Comparison of ENCODE assay signal across 9 mouse cellular contexts in genomic region chr4:43925779-43926178, GRCm38 (mm10). TPM values are rescaled to one million over a fixed set of nuclear protein-coding genes. Genes with fewer than 3 reads are reported as not detected.
DNase-seq lines count a peak whose midpoint lies in the region; ATAC-seq and TF ChIP-seq lines count a peak whose summit lies in the region.
"Had no signal": no experiment of that assay in that cellular context is flagged by ENCODE, and none has a peak within 500 bp of the region (broad histone marks: within the 10 kb centered on the region; RNA-seq: fewer than 3 reads in every experiment).

No protein-coding gene starts in this region.

- peak; percentile 61 for ATAC-seq in cerebellum, adult (ENCODE audit: insufficient number of reproducible peaks, low FRiP score, low TSS enrichment)
- peak; percentile 71 for ATAC-seq in forebrain, embryonic 14.5 days

- peak; percentile 84 to 96 (median 95) for TF ChIP-seq CTCF in MEL (IDR thresholded peaks at IDR 0.05 in 2 of 3, conservative IDR thresholded peaks at IDR 0.05 in 1 of 3; ENCODE audit: control insufficient read depth in 1 of 3, insufficient read depth in 1 of 3, low read depth in 2 of 3, low read length in 3 of 3, poor library complexity in 1 of 3, severe bottlenecking in 1 of 3)
- peak; percentile 82 for TF ChIP-seq CTCF in lung, adult 2 months (IDR thresholded peaks at IDR 0.05; ENCODE audit: insufficient read depth, low read length)

- no peaks in the 10 kb centered on the region for H3K9me3 ChIP-seq in MEL (replicated peaks; ENCODE audit: insufficient read depth, low read length)
- no peaks in the 10 kb centered on the region for H3K9me3 ChIP-seq in forebrain, embryonic 14.5 days (replicated peaks; ENCODE audit: control insufficient read depth, low read length)

- 10% methylated on average over 3 of the region's 3 CpGs for WGBS in forebrain, embryonic 14.5 days
- WGBS in lung, adult 2 months: 6% methylated on average over 3 of the region's 3 CpGs

- no peak overlapping the region for H3K27ac ChIP-seq in MEL (ENCODE audit: control insufficient read depth, low read depth, low read length)
- no peak overlapping the region for H3K27ac ChIP-seq in forebrain, embryonic 14.5 days (ENCODE audit: low read depth, low read length)

- H3K4me2 ChIP-seq in forebrain, embryonic 14.5 days (ENCODE audit: low read length): no peak overlapping the region

- H3K27me3 ChIP-seq in MEL (ENCODE audit: control insufficient read depth in 1 of 2, insufficient read depth in 2 of 2, low read length in 2 of 2): no peaks in the 10 kb centered on the region
- H3K27me3 ChIP-seq in forebrain, embryonic 14.5 days (replicated peaks; ENCODE audit: control insufficient read depth, insufficient read depth, low read length): no peaks in the 10 kb centered on the region

- no peak overlapping the region for H3K4me3 ChIP-seq in MEL (ENCODE audit: control insufficient read depth in 1 of 2, insufficient read depth in 1 of 2, low read depth in 2 of 2, low read length in 2 of 2)
- H3K4me3 ChIP-seq in forebrain, embryonic 14.5 days (ENCODE audit: low read depth, low read length): no peak overlapping the region
- H3K4me3 ChIP-seq in lung, adult 2 months (replicated peaks; ENCODE audit: extremely low read depth, low read depth, low read length): no peak overlapping the region
- H3K4me3 ChIP-seq: myocyte had no signal

- TF ChIP-seq RAD21 in MEL (IDR thresholded peaks at IDR 0.05; ENCODE audit: low read depth, low read length): peak; percentile 91

- peaks cover 0 to 7% of the 10 kb centered on the region in 2 experiments; a peak in 1 of 4 replicates for H3K36me3 ChIP-seq in MEL (ENCODE audit: control insufficient read depth in 1 of 2, insufficient read depth in 2 of 2, low read length in 2 of 2)
- peaks cover 36% of the 10 kb centered on the region for H3K36me3 ChIP-seq in forebrain, embryonic 14.5 days (ENCODE audit: control insufficient read depth, insufficient read depth, low read length)

- H3K9ac ChIP-seq in MEL (ENCODE audit: control insufficient read depth, low read depth, low read length, poor library complexity, severe bottlenecking): no peak overlapping the region
- H3K9ac ChIP-seq in forebrain, embryonic 14.5 days (ENCODE audit: low read length): no peak overlapping the region

- TF ChIP-seq EP300 in MEL (IDR thresholded peaks at IDR 0.05; ENCODE audit: low read depth in 1 of 2, low read length in 2 of 2): no peak

- no peaks in the 10 kb centered on the region for H3K79me2 ChIP-seq in MEL (ENCODE audit: control insufficient read depth, insufficient read depth, low read length, poor library complexity)

- DNase-seq in MEL (ENCODE audit: low read depth, low spot score): peak; percentile 82
- DNase-seq in forebrain, embryonic 14.5 days (ENCODE audit: low spot score): peak; percentile 92
- peak; percentile 89 to 93 for DNase-seq in heart, postnatal 14 days
- DNase-seq in layer of hippocampus, adult 18-20 months (ENCODE audit: low spot score in 2 of 2): peak; percentile 55 to 83
- peak; percentile 83 for DNase-seq in lung, adult 2 months
- DNase-seq in retina, adult 2 months (ENCODE audit: low read depth, low spot score): peak; percentile 64
- peak; percentile 81 for DNase-seq in thymus, postnatal 14 days

- no peak for TF ChIP-seq POLR2A in MEL (IDR thresholded peaks at IDR 0.05; ENCODE audit: control insufficient read depth in 1 of 2, insufficient read depth in 1 of 2, low read depth in 1 of 2, low read length in 2 of 2, poor library complexity in 1 of 2)
- no peak for TF ChIP-seq POLR2A in lung, adult 2 months (IDR thresholded peaks at IDR 0.05; ENCODE audit: borderline replicate concordance, extremely low read depth, low read depth, low read length)

- intact Hi-C loops in heart, postnatal 14 days (cut with DNase I): loop anchor here (1.0 to 10.0 kb wide), 2 partner anchors 57 to 199 kb away; no protein-coding TSS in a partner anchor

- peaks cover 0 to 11% of the 10 kb centered on the region in 2 experiments; a peak in 2 of 4 replicates for H3K4me1 ChIP-seq in MEL (ENCODE audit: control insufficient read depth in 1 of 2, insufficient read depth in 2 of 2, low read length in 2 of 2)
- H3K4me1 ChIP-seq in forebrain, embryonic 14.5 days (ENCODE audit: control insufficient read depth, insufficient read depth, low read length): no peaks in the 10 kb centered on the region
- H3K4me1 ChIP-seq in lung, adult 2 months (ENCODE audit: control insufficient read depth, insufficient read depth, low read length): no peaks in the 10 kb centered on the region

TF ChIP-seq in MEL, 35 proteins besides CTCF, POLR2A, EP300 and RAD21:
- no peak for TF ChIP-seq HCFC1 (IDR thresholded peaks at IDR 0.05; ENCODE audit: low read depth, low read length)
- TF ChIP-seq CHD2 (IDR thresholded peaks at IDR 0.05; ENCODE audit: low read length): no peak
- TF ChIP-seq ZC3H11A (IDR thresholded peaks at IDR 0.05; ENCODE audit: low read depth, low read length): peak; percentile 91
- TF ChIP-seq USF2 (IDR thresholded peaks at IDR 0.05; ENCODE audit: borderline replicate concordance in 1 of 2, insufficient read depth in 1 of 2, low read depth in 1 of 2, low read length in 2 of 2): no peak
- no peak for TF ChIP-seq RCOR1 (IDR thresholded peaks at IDR 0.05; ENCODE audit: low read depth, low read length)
- peak; percentile 96 for TF ChIP-seq SMC3 (IDR thresholded peaks at IDR 0.05; ENCODE audit: low read depth, low read length)

RNA-seq across cellular contexts. Expression of gene Glipr2, which starts 31.4 kb away (rescaled TPM):
- total RNA-seq in MEL (2012; rRNA removed): 22.8 and 30.6 TPM in 2 replicates
- 10 to 100 TPM in 1 of 2 experiments, not detected in 1; 25.0 TPM for polyA plus RNA-seq in MEL (2012; ENCODE audit: insufficient read depth in 1 of 2, insufficient read length in 2 of 2, low read depth in 1 of 2, low replicate concordance in 2 of 2, missing spikeins in 1 of 2)
- polyA plus RNA-seq in forebrain, embryonic 14.5 days (2014; fragmentation: Nextera tagmentation; extraction: Ambion mirVana): 37.0 and 41.8 TPM in 2 replicates
- 1 to 10 TPM; 5.5 to 8.9 TPM for total RNA-seq in heart, postnatal 14 days (2021)
- 1 to 10 TPM; 3.3 to 4.0 TPM for total RNA-seq in layer of hippocampus, adult 18-20 months (2021)
- 14.3 and 18.1 TPM in 2 replicates for polyA plus RNA-seq in lung, adult 2 months (2012; rRNA removed)

RNA-seq across cellular contexts. Expression of gene Reck, which starts 50.4 kb away (rescaled TPM):
- total RNA-seq in MEL (2012; rRNA removed): 0.12 and 0.13 TPM in 2 replicates
- polyA plus RNA-seq in MEL (2012; ENCODE audit: insufficient read depth in 1 of 2, insufficient read length in 2 of 2, low read depth in 1 of 2, low replicate concordance in 2 of 2, missing spikeins in 1 of 2): under 1 TPM in 1 of 2 experiments, not detected in 1; 0.60 TPM
- 4.7 and 5.8 TPM in 2 replicates for polyA plus RNA-seq in forebrain, embryonic 14.5 days (2014; fragmentation: Nextera tagmentation; extraction: Ambion mirVana)
- 10 to 100 TPM in 1 of 2 experiments, 1 to 10 TPM in 1; 8.1 to 10.1 TPM for total RNA-seq in heart, postnatal 14 days (2021)
- 1 to 10 TPM; 6.0 to 6.2 TPM for total RNA-seq in layer of hippocampus, adult 18-20 months (2021)
- 39.4 and 43.8 TPM in 2 replicates for polyA plus RNA-seq in lung, adult 2 months (2012; rRNA removed)

RNA-seq across cellular contexts. Expression of gene Ccin, which starts 57.5 kb away (rescaled TPM):
- not detected in 2 replicates for total RNA-seq in MEL (2012; rRNA removed)
- polyA plus RNA-seq in MEL (2012; ENCODE audit: insufficient read depth in 1 of 2, insufficient read length in 2 of 2, low read depth in 1 of 2, low replicate concordance in 2 of 2, missing spikeins in 1 of 2): under 1 TPM in 1 of 2 experiments, not detected in 1; 0.04 TPM
- not detected in 2 replicates for polyA plus RNA-seq in forebrain, embryonic 14.5 days (2014; fragmentation: Nextera tagmentation; extraction: Ambion mirVana)
- not detected for total RNA-seq in heart, postnatal 14 days (2021)
- total RNA-seq in layer of hippocampus, adult 18-20 months (2021): not detected
- 0.07 and 0.14 TPM in 2 replicates for polyA plus RNA-seq in lung, adult 2 months (2012; rRNA removed)
